Mouse (Mus musculus) spleen, adult 2 months (tissue): ENCODE results near the gene Kdm5a.

ENCODE experiments used
- CTCF ChIP-seq: fragments of 200-500 bp; IDR thresholded peaks from 2 replicates; pipeline ENCODE4 v1.5.1; 2011; ENCODE audit warnings: mild to moderate bottlenecking, inconsistent platforms; ENCODE audit not compliant: insufficient read depth, insufficient read length, insufficient replicate concordance; ENCODE audit errors: extremely low read depth
- POLR2A ChIP-seq: fragments of 200-500 bp; IDR thresholded peaks from 2 replicates; pipeline ENCODE4 v1.6.1; 2011; ENCODE audit warnings: low read depth, low read length, inconsistent platforms

GRCm38 (mm10) chr6:120364523-120364905, 590 bp downstream of the Kdm5a start:
- TF ChIP-seq POLR2A: no peak
- TF ChIP-seq CTCF: no peak
